Mouse (Mus musculus) myocyte (in vitro differentiated cells): ENCODE measurements around the gene 4930556J24Rik.
"Not testable (repeated sequence)": the region's sequence is repeated elsewhere in the genome, so short reads cannot be mapped to it uniquely, and the experiment has no call there.

ENCODE experiments used
- MAX ChIP-seq: IDR thresholded peaks from one replicate; pipeline ENCODE4 v1.6.1; 2011; ENCODE audit warnings: low read depth, mild to moderate bottlenecking, control low read depth
- MYOG ChIP-seq, 3 experiments: IDR thresholded peaks; one replicate each; pipeline ENCODE4 v1.6.1; 2011; ENCODE audit warnings: control low read depth in 2 of 3, low read depth in 2 of 3, mild to moderate bottlenecking in 2 of 3; ENCODE audit not compliant: insufficient read length in 2 of 3, control insufficient read depth in 1 of 3, insufficient read depth in 1 of 3
- POLR2A ChIP-seq: IDR thresholded peaks from one replicate; pipeline ENCODE4 v1.6.1; 2011; ENCODE audit warnings: low read depth, mild to moderate bottlenecking, control low read depth, moderate library complexity; ENCODE audit not compliant: insufficient read length
- POLR2AphosphoS2 ChIP-seq: IDR thresholded peaks from one replicate; pipeline ENCODE4 v1.6.1; 2011; ENCODE audit warnings: low read depth, control low read depth; ENCODE audit not compliant: insufficient read length
- TCF12 ChIP-seq: IDR thresholded peaks from one replicate; pipeline ENCODE4 v1.6.1; 2011; ENCODE audit warnings: mild to moderate bottlenecking, control low read depth; ENCODE audit not compliant: poor library complexity, insufficient read depth, severe bottlenecking
- USF1 ChIP-seq: IDR thresholded peaks from one replicate; pipeline ENCODE4 v1.6.1; 2011; ENCODE audit warnings: low read depth, mild to moderate bottlenecking, control low read depth, moderate library complexity

GRCm38 (mm10) chr11:4022111-4022510 lies 45.5 kb upstream of the 4930556J24Rik start:
- TF ChIP-seq POLR2AphosphoS2; TCF12; POLR2A; MYOG (IDR thresholded peaks at IDR 0.05; ENCODE audit: control insufficient read depth in 1 of 3, insufficient read depth in 1 of 3, insufficient read length in 2 of 3, low read depth in 2 of 3); MAX; USF1: not testable (repeated sequence)
